Mouse (Mus musculus) layer of hippocampus, postnatal 25 days (tissue): Measurements from ENCODE around the gene Fgf15. TPM values are rescaled to one million over a fixed set of nuclear protein-coding genes. Genes with fewer than 3 reads are reported as not detected.
"Not testable (repeated sequence)": the region's sequence is repeated elsewhere in the genome, so short reads cannot be mapped to it uniquely, and the experiment has no call there.

Experiments
- DNase-seq, 2 experiments: peaks; one replicate each; pipeline ENCODE4 v3.0.0; 2022; ENCODE audit warnings: mixed read lengths in 2 of 2, low spot score in 1 of 2; ENCODE audit errors: extremely low spot score in 1 of 2
- total RNA-seq, 2 experiments: library from RNA; stranded (reverse); gene quantifications; 2 replicates each; pipeline ENCODE4 v1.2.3; 2021

The Fgf15 gene
- total RNA-seq, 2 experiments from 2014 or later: not detected

DNA sequence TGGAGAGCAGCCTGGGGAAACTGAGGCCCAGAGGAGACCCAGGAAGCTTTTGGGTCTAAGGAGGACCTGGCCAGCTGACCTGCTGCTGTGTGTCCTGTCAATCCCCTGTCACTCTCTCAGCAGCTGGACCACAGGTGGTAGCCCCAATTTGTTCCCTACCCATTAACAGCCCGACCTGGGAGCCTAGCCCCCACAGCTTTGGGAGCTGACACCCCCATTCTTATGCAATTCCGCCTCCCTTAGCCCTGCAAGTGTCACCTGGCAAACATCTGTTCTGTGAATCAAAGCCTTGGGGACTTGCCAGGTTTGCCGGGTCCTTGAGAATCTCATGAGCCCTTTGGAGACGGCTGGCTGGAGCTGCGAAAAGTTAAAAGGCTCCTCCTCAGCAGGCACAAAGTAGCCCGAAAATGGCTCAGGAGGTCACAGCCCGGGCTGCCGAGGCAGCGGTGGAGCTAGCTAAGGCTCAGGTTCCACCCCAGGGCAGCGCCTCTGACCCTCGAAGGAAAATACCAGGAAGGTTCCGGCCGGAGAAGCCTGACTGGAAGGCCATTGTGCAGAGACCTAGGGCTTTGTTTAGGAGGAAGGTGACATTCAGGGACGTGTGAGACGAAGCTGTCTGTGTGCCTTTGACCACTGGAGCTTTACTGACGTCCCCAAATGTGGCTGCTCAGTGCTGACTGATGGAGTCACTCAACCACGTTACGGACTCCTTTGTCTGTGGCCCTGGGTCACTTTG lies 7.6 kb upstream of the Fgf15 start:
- DNase-seq: no peak

DNA sequence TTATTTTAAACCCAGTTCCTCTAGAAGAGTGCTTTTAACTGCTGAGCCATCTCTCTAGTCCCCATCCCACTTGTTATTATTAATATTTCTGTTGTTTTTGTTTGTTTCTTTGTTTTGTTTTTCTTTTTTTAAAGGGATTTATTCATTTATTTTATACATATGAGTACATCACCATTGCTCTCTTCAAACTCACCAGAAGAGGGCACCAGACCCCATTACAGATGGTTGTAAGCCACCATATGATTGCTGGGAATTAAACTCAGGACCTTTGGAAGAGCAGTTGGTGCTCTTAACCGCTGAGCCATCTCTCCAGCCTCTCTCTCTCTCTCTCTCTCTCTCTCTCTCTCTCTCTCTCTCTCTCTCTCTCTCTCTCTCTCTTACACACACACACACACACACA lies 5.7 kb upstream of the Fgf15 start:
- DNase-seq: not testable (repeated sequence)

DNA sequence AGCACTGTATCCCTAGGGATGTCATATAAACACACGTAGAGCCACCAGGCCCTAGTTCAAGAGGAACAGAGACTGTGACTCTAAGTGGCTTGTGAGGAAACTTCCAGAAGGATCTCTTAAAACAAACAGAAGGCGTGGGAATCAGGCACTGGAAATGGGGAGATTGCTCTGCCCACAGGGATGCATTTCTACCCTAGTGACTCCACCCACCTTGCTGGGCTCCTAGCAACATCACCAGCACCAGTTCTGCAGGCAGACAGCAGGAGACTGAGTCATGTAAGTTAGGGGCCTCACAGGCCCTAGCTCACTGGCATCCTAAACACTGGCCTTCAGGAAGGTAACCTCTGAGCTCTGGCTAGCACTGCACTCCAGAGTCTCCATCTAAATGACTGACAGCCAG lies 4.5 kb upstream of the Fgf15 start:
- no peak for DNase-seq

DNA sequence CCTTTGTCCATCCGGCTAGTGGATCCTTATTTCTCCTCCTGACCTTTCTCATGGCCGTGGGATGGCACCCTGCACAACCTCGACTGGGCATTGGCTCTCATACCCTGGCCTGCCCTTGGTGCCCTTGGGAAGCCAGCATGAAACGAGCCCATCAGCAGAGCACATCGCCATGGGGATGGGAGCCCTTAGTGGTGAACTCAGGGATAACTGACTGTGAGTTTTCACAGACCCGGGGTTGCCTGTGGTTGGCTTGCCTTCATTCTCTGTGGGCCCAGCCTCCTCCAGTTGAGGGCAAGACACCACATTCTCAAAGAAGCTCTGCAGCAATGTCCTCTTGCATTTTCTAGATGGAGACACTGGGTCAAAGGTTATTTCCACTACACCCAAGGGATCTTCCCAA lies 4.0 kb upstream of the Fgf15 start:
- no peak for DNase-seq

DNA sequence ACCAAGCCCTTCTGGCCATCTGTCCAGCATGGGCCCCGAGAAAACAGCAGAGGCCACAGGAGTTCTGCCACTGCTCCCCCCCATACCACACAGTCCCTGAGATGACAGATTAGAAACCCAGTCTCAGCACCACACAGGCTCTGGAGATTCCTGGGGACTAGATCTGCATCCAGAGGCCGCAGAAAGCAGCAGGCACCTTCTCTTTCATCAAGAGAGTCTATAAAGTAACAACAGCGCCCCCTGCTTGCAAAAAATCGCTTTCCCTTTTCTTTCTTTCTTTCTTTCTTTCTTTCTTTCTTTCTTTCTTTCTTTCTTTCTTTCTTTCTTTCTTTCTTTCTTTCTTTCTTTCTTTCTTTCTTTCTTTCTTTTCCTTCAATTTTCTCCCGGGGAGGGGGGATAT lies 2.1 kb upstream of the Fgf15 start:
- peak in 1 of 2 experiments; percentile 60 for DNase-seq

DNA sequence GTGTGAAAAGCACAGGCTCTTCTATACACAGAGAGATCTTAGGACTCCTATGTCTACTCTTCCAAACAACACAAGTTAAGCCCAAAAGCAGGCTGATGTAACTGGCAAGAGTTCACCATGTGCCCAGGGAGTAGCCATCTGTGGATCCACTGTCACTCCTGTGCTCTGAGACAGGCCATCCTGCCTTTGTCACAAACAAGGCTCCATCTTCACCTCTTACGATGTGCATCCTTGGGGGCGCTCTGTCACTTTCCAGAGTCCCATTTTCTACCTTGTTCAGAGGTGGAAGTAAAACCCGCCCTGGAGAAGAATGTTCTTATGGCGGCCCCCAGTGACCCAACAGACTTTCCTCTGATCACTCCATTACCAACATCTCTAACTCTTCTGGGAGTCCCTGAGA lies 1.6 kb upstream of the Fgf15 start:
- DNase-seq: no peak

DNA sequence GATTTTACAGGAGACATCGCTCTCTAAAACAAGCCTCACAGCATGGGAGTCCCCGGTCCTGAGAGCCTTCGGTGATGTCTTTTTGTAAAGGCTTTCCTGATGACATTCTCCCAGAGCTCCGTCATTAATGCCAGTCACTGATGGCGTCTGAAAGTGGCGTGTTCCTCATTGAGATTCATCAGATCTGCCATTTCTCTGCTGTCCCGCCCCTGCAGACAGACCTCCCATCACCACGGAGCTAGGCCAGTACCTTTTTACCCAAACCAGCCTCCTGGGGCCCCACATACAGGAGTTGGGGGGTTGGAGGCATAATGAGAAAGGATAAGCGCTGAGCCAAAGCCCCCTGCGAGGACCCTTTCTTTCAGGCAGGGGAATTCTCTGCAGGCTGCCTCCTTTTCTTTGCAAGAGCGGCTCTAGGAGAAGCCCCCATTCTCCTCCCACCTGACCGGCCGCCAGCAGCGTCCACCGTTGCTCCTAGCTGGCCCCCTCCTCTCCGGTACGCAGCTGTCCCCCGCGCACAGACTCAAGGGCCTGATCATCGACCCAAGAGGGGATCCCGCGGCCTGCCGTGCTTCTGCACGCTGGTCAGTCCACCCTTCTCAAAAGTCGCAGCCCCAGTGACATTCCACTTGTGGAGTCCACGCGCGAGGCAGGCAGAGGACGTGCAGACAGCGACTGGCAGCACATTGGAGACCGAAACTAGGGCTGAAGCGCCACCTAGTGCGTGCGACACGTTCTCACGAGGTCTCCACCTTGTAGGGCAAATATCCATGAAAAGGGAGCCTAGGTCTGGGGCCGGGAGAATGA lies 823 bp upstream of the Fgf15 start:
- peak; percentile 65 to 74 for DNase-seq

DNA sequence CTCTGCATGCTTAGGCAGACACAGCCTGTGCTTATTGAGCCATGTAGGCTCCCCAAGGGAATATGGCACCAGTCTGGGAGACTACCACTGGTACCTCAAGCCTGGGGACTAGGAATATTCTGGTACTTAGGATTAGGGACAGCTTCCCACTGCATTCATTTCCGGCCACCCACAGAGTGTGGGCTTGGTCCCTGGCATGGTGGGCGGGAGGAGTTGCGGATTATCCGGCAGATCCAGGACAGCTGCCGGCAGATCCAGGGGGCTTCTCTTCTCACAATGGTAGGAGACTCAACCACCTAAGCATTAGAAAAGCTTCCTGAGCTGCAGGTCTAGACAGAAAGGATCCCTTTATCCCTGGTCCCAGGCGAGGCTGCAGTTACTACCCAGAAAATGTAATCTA lies 2.2 kb downstream of the Fgf15 start:
- DNase-seq: no peak

DNA sequence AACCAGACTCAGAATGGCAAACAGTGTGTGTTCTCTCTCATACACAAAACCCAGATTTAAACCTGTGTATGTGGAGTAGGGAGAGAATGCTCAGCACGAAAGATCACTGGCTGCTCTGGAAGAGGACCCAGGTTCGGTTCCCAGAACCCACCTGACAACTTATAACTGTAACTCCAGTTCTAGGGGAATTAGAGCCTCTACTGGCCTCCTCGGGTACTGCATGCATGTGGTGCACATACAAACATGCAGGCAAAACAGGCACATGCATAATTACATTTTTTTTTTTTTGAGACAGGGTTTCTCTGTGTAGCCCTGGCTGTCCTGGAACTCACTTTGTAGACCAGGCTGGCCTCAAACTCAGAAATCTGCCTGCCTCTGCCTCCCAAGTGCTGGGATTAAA lies 9.2 kb downstream of the Fgf15 start:
- not testable (repeated sequence) for DNase-seq

DNA sequence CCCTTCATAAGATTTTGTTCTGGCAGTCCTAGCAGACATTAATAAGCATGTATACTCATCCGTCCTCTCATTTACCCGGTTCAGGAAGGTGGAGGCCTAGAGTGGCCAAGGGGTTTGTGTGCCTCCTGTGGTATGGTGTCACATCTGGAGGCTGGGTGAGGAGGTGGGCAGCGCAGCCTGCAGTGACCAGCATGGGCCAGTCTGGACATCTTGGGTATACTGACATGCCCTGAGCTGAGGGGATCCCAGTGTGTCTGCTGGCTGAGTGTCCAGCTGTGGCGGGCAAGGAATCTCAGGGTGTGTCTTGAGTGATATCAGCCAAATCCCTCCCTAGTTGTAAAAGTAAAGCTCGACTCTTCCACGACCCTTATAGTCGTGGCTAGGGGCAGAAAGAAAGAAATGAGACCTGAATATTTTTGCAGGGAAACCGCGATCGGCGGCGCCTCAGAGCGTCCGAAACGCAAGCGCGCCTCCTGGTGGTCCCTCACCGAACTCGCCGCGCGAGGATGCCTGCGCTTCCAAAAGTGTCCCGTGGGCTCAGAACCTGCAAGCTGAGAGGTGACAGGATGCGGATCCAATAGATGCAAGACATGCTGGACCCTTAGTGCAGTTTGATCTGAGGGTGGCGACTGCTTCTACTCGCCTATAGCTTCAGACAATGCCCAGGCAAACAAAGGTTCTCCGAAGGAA lies 10.5 kb downstream of the Fgf15 start:
- peak; percentile 56 to 75 for DNase-seq

DNA sequence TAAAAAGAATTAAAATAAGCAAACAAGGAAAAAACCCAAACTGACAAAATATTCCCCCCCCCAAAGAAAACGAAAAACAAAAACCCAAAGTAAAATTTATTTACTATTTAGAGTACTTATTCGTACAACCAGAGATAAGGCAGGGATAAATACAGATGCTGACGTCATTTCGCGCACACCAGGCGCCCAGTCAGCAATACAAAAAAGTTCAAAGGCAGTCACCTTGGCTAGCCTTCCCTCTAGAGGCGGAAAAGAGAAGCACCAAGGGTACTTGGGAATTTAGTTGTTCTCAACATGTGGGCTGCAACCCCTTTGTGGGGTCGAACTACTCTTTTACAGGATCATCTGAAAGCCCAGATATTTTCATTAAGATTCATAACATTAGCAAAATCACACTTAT lies 11.5 kb downstream of the Fgf15 start:
- DNase-seq: no peak

DNA sequence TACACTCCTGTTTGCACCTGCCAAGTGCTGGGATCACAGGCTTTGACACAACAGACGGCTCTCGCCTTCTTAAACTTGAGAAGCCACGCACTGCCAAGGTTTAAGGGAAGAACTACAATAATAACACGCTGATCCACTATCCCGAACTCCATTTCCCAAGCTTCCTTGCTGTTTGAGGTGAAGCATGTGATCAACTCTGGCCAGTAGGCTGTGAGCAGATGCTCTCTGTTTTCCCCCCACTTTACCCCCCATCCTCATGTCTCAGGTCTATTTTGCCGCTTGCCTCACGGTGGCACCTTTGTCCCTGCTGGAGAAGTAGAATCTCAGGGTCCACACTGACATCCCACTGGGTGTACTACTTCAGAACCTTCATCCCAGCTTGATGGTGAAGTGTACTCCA lies 12.4 kb downstream of the Fgf15 start:
- no peak for DNase-seq

DNA sequence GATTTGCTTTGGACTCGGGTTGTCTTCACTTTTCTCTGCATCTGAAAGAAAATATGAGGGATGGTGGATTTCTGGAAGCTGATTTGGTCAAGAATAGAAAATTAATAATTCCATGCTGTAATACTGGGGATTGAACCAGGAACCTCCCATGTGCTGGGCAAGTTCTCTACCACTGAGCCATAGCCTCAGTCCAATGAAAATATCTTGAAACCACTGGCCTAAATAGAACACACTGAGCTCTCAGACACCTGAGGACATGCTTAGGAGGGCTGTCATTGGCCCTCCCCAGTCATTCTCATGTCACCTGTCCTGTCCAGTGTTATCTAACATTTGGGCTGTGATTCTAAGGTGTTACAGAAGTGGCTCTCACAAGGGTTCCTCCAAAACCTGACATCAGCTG lies 14.8 kb downstream of the Fgf15 start:
- DNase-seq: no peak

DNA sequence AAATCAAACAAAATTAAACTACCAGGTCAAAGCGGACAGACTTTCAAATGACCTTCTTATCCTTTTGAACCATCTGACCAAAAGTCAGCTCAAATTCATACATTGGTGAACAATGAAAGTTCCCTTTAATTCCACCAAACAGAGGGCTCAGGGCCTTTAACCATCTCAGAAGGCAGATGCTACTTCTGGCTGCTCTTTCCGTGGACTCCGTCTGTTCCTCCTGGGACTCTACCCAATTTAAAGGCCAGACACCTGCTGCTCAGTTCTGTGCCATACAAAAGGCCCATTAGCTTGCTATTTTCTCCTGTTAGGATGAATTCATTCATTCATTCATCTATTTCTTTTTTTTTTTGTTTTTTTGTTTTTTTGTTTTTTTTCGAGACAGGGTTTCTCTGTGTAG lies 16.6 kb downstream of the Fgf15 start:
- no peak for DNase-seq

DNA sequence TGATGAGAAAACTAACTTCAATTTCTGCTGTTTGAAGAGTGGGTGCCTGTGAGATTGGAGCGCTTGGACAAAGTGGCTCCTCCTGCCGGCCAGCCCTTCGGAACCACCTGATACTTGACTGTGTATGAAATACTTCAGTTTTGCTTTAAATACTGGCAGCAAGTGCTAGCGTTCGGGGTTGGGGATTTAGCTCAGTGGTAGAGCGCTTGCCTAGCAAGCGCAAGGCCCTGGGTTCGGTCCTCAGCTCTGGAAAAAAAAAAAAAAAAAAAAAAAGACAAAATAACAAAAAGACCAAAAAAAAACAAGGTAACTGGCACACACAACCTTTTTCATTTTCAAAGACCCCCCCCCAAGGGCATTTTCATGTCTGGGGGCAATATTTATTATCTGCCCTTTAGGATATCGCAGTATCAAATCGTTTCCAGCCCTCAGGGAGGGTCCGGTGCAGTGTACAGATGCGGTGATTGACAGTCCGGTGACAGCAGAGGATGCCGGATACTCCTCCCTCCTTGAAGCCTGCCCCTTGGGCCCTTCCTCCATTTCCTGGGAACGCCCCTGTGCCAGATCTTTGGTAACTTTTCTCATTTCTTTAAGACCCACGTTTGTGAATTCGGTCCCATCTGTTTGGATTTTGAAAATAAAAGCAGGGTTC lies 18.1 kb downstream of the Fgf15 start:
- peak; percentile 70 to 71 for DNase-seq

DNA sequence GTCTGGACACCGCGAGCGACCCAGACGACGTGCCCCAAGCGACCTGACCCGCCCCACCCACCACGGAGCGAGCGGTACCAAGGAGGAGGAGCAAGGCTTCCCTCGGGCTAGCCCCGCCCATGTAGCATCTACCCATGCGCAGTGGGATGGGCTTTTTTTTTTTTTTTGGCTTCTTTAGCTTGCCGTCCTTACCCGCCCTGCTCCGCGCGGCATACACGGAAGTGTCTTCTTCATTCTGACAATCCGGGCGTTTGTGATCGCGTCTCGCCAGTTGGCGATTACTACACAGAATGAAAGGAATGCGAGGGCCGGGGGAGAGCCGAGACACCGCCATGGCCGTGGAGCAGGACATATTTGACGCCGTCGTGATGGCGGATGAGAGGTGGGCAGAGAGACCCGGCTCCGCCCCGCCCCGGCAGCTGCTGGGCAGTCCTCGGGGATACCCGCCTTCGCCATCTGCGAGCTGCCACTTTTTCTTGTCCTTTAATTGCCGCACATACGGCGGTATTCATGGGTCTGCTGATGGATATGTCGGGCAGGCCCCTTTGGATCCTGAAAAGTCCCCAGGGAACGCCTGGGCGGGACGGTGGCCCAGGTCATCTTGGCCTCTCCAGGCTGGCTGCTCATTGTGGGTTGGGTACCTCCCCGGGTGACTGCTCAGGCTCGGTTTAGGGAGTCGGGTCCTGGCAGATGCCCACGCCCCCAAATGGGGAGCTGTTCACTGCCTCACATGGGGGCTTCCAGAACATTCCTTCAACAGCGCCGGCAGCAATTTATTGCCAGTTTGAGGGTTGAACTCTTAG lies 18.8 kb downstream of the Fgf15 start, which contains the start of gene LTO1:
TSS of gene LTO1 (plus strand) at position 153 of the 803 bp plus-strand sequence.
- DNase-seq: peak; percentile 72 to 85

DNA sequence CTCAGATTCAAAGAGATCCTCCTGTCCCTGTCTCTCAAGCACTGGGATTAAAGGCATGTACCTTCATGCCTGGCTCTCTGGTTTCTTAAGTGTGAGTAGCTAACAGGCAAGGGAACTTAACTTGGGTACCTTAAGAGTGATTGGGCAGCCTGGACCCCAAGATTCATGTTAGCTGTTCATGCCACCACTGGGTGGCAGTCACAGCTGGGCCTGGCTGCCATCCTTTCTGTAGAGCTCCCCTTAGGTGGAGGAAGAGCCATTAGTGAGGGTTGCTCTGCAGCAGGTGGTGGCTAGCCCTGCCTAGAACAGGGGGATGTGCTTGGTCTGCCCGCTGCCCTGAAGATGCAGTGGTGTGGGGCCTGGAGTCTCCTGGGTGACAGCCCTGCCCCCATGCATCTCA lies 22.5 kb downstream of the Fgf15 start:
- no peak for DNase-seq

DNA sequence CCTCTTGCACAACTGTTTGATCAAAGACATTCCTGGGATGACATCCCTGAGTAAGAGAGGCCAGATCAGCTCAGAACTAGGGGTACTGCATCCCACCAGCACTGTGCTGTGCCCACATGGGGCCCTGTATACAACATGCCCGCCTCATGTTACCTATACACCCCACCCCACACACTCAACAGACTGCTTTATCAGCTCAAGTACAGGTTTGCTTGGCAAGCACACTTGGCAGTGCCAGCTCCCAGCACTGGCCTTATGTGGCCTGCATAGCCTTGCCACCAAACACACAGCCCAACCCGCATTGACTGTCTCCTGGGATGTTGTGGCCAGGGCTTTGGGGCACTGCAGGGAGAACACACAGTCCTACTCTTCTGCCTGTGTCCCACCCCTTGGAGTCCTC lies 31.3 kb downstream of the Fgf15 start:
- DNase-seq: no peak

DNA sequence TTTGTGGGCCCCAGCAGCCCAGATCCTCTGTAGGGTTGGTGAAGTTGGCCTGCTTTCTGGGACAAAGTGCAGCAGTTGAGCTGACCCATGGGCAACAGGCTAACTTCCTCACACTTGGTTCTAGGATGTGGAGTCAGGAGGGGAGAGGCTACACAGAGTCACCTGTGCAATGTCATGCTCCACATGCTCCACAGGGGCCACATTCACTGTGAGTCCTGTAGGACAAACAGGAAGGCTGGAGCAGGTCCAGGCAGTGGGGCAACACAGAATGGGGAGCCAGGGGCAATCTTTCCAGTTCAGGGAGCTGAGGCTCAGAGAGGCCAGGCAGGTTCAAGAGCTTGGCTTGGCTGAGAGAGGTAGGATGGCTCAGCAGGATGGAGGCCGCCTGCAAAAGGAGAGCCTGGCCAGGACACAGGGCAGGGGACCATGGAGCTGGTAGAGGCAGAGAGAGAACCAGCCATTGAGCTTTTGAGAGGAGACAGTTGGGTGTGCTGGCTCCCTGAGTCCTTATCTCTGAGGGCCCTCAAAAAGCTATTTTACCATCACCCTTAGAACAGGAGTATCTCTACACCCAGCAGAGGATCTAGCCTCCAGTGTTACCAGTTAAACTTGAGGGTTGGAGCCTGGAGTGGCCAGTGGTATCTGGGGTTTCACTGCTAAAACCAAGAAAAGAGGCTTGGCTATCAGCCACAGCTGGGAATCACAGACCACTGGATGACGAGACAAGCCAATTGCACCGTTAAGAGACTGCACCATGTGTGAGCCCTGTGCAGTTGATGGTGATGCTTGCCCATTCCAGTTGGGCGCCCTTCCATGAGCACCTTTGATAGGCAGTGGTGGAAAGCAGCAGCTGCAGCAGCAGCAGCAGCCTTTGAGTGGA lies 31.9 kb downstream of the Fgf15 start:
- no peak for DNase-seq
